In genomic region chr13:107935611-107936010, GRCm38 (mm10) we compare ENCODE assay signal across 28 mouse cellular contexts.
A peak's percentile ranks its signal among the peaks of the same experiment; 100 is the strongest.
DNase-seq lines count a peak whose midpoint lies in the region; ATAC-seq and TF ChIP-seq lines count a peak whose summit lies in the region.
"Had no signal": no experiment of that assay in that cellular context is flagged by ENCODE, and none has a peak within 500 bp of the region (broad histone marks: within the 10 kb centered on the region; RNA-seq: fewer than 3 reads in every experiment).

No protein-coding gene starts in this region.

- ATAC-seq in embryonic facial prominence, embryonic 14.5 days (ENCODE audit: low read depth), result 0 out of 2 replicates have a peak, but pooled peaks have one; percentile 15
- ATAC-seq in kidney, embryonic 15.5 days (replicated peaks; ENCODE audit: low FRiP score), result no peak
- no peak for ATAC-seq in kidney, embryonic 16.5 days (ENCODE audit: low FRiP score, low TSS enrichment)
- ATAC-seq: CD4-positive, CD25-positive, alpha-beta regulatory T cell, adult 4 months; forebrain, embryonic 14.5 days; forebrain, embryonic 16.5 days had no signal

- H3K4me2 ChIP-seq in embryonic facial prominence, embryonic 14.5 days (ENCODE audit: low read depth, low read length), result no peak overlapping the region
- H3K4me2 ChIP-seq in kidney, embryonic 15.5 days, result no peak overlapping the region
- H3K4me2 ChIP-seq in kidney, embryonic 16.5 days (replicated peaks; ENCODE audit: low read depth, low read length), result no peak overlapping the region
- H3K4me2 ChIP-seq: embryonic facial prominence, embryonic 12.5 days; embryonic facial prominence, embryonic 15.5 days; forebrain, embryonic 12.5 days had no signal

- H3K27ac ChIP-seq in embryonic facial prominence, embryonic 14.5 days (replicated peaks; ENCODE audit: low read depth, low read length), result no peak overlapping the region
- no peak overlapping the region for H3K27ac ChIP-seq in embryonic facial prominence, embryonic 10.5 days (replicated peaks)
- no peak overlapping the region for H3K27ac ChIP-seq in kidney, adult 2 months (ENCODE audit: insufficient read depth, low read depth, low read length)
- no peak overlapping the region for H3K27ac ChIP-seq in kidney, embryonic 15.5 days
- H3K27ac ChIP-seq in kidney, embryonic 16.5 days (ENCODE audit: low read length), result no peak overlapping the region
- H3K27ac ChIP-seq: embryonic facial prominence, embryonic 12.5 days; embryonic facial prominence, embryonic 15.5 days; forebrain, embryonic 10.5 days; forebrain, embryonic 12.5 days had no signal

- peaks cover 10% of the 10 kb centered on the region; the same call in 1 of the 2 replicates for H3K4me1 ChIP-seq in embryonic facial prominence, embryonic 14.5 days (ENCODE audit: control insufficient read depth, insufficient read depth, low read length)
- peaks cover 29% of the 10 kb centered on the region for H3K4me1 ChIP-seq in embryonic facial prominence, embryonic 10.5 days
- no peaks in the 10 kb centered on the region for H3K4me1 ChIP-seq in kidney, adult 2 months (ENCODE audit: control insufficient read depth, insufficient read depth, low read length)
- H3K4me1 ChIP-seq in kidney, embryonic 15.5 days, result peaks cover 38% of the 10 kb centered on the region
- peaks cover 26% of the 10 kb centered on the region for H3K4me1 ChIP-seq in kidney, embryonic 16.5 days (ENCODE audit: insufficient read depth, low read length)

- peak; percentile 66 for DNase-seq in embryonic facial prominence, embryonic 14.5 days (ENCODE audit: low spot score)
- no peak for DNase-seq in embryonic facial prominence, embryonic 10.5 days (ENCODE audit: low spot score)
- peak; percentile 33 for DNase-seq in kidney, adult 2 months
- DNase-seq in kidney, postnatal 4 days, result peak; percentile 37 to 38
- DNase-seq in MN1 (ENCODE audit: low spot score), result peak; percentile 15
- DNase-seq: adrenal gland, adult 2 months; adrenal gland, postnatal 10 days; adrenal gland, postnatal 25 days; B cell, adult 2 months; cerebellum, adult 11 months; cerebellum, adult 18-20 months; cerebellum, adult 8-10 months; cerebellum, adult 9-11 months; cerebellum, postnatal 14 days; cerebellum, postnatal 36 days; embryo, embryonic 11 days had no signal

- no peak overlapping the region for H3K4me3 ChIP-seq in embryonic facial prominence, embryonic 14.5 days (ENCODE audit: low read depth, low read length)
- H3K4me3 ChIP-seq in embryonic facial prominence, embryonic 10.5 days, result no peak overlapping the region
- H3K4me3 ChIP-seq in kidney, adult 2 months (ENCODE audit: insufficient read depth, low read depth, low read length), result no peak overlapping the region
- no peak overlapping the region for H3K4me3 ChIP-seq in kidney, embryonic 15.5 days (replicated peaks)
- H3K4me3 ChIP-seq in kidney, embryonic 16.5 days (ENCODE audit: low read length), result no peak overlapping the region
- H3K4me3 ChIP-seq: embryonic facial prominence, embryonic 12.5 days; embryonic facial prominence, embryonic 15.5 days; erythroblast, embryonic 14.5 days; forebrain, embryonic 10.5 days; forebrain, embryonic 12.5 days had no signal

- H3K9me3 ChIP-seq in embryonic facial prominence, embryonic 14.5 days (ENCODE audit: control insufficient read depth, low read length), result no peaks in the 10 kb centered on the region
- no peaks in the 10 kb centered on the region for H3K9me3 ChIP-seq in embryonic facial prominence, embryonic 10.5 days
- no peaks in the 10 kb centered on the region for H3K9me3 ChIP-seq in kidney, embryonic 15.5 days (replicated peaks)
- H3K9me3 ChIP-seq in kidney, embryonic 16.5 days (ENCODE audit: low read length), result no peaks in the 10 kb centered on the region
- H3K9me3 ChIP-seq: embryonic facial prominence, embryonic 12.5 days; embryonic facial prominence, embryonic 15.5 days; forebrain, embryonic 10.5 days; forebrain, embryonic 12.5 days; G1E had no signal

- no peak overlapping the region for H3K9ac ChIP-seq in embryonic facial prominence, embryonic 14.5 days (ENCODE audit: low read depth, low read length)
- H3K9ac ChIP-seq in kidney, embryonic 15.5 days, result no peak overlapping the region
- H3K9ac ChIP-seq in kidney, embryonic 16.5 days (replicated peaks; ENCODE audit: low read length), result no peak overlapping the region
- H3K9ac ChIP-seq: embryonic facial prominence, embryonic 12.5 days; embryonic facial prominence, embryonic 15.5 days; forebrain, embryonic 12.5 days had no signal

- H3K27me3 ChIP-seq in embryonic facial prominence, embryonic 14.5 days (replicated peaks; ENCODE audit: control insufficient read depth, insufficient read depth, low read length), result peaks cover 15% of the 10 kb centered on the region; the same call in 1 of the 2 replicates
- peaks cover 18% of the 10 kb centered on the region; the same call in 1 of the 2 replicates for H3K27me3 ChIP-seq in embryonic facial prominence, embryonic 10.5 days (replicated peaks; ENCODE audit: low read depth, poor library complexity, severe bottlenecking)
- H3K27me3 ChIP-seq in kidney, adult 2 months (replicated peaks; ENCODE audit: control insufficient read depth, insufficient read depth, low read length), result no peaks in the 10 kb centered on the region
- peaks cover 8% of the 10 kb centered on the region; the same call in 1 of the 2 replicates for H3K27me3 ChIP-seq in kidney, embryonic 15.5 days
- H3K27me3 ChIP-seq in kidney, embryonic 16.5 days (ENCODE audit: insufficient read depth, low read length), result 0 out of 2 replicates have a peak, but pooled peaks cover 4% of the 10 kb centered on the region
- H3K27me3 ChIP-seq: CH12.LX; embryonic facial prominence, embryonic 12.5 days; forebrain, embryonic 12.5 days had no signal

- WGBS in embryonic facial prominence, embryonic 14.5 days, result 62% methylated on average over 12 of the region's 12 CpGs
- WGBS in embryonic facial prominence, embryonic 10.5 days, result 84% methylated on average over 12 of the region's 12 CpGs
- WGBS in kidney, adult 2 months, result 42% methylated on average over 12 of the region's 12 CpGs
- 59% methylated on average over 12 of the region's 12 CpGs for WGBS in kidney, embryonic 15.5 days
- 51% methylated on average over 12 of the region's 12 CpGs for WGBS in kidney, embryonic 16.5 days

- TF ChIP-seq POLR2A in kidney, adult 2 months (IDR thresholded peaks at IDR 0.05; ENCODE audit: low read depth, low read length), result no peak

- no peaks in the 10 kb centered on the region for H3K36me3 ChIP-seq in embryonic facial prominence, embryonic 14.5 days (ENCODE audit: control insufficient read depth, insufficient read depth, low read length)
- H3K36me3 ChIP-seq in embryonic facial prominence, embryonic 10.5 days (replicated peaks), result no peaks in the 10 kb centered on the region
- no peaks in the 10 kb centered on the region for H3K36me3 ChIP-seq in kidney, adult 2 months (ENCODE audit: control insufficient read depth, insufficient read depth, low read length)
- no peaks in the 10 kb centered on the region for H3K36me3 ChIP-seq in kidney, embryonic 15.5 days
- no peaks in the 10 kb centered on the region for H3K36me3 ChIP-seq in kidney, embryonic 16.5 days (ENCODE audit: insufficient read depth, low read length)
- H3K36me3 ChIP-seq: embryonic facial prominence, embryonic 12.5 days; embryonic facial prominence, embryonic 15.5 days; forebrain, embryonic 10.5 days; forebrain, embryonic 12.5 days; G1E had no signal

- no peak for TF ChIP-seq CTCF in kidney, adult 2 months (conservative IDR thresholded peaks at IDR 0.05; ENCODE audit: insufficient read depth, insufficient read length, low read depth, low read length)
